Mouse (Mus musculus) midbrain, embryonic 11.5 days (tissue): ENCODE measurements around the gene Olfr1110. TPM values are rescaled to one million over a fixed set of nuclear protein-coding genes. Genes with fewer than 3 reads are reported as not detected.
"Not testable (repeated sequence)": the region's sequence is repeated elsewhere in the genome, so short reads cannot be mapped to it uniquely, and the experiment has no call there.

ENCODE experiments used
- ATAC-seq: fragments of 200-750 bp; cut with Nextera tagmentation; 2 replicates; pipeline ENCODE4 v1.8.0; 2017; ENCODE audit warnings: moderate TSS enrichment, moderate library complexity; ENCODE audit not compliant: low FRiP score
- DNase-seq: peaks from one replicate; pipeline ENCODE4 v3.0.0; 2015; ENCODE audit warnings: low spot score; ENCODE audit errors: missing footprints
- H3K27ac ChIP-seq: fragments of 300-500 bp; sonication (generic); 2 replicates; pipeline ENCODE4 v1.5.1; 2014; ENCODE audit warnings: low read depth, low read length
- H3K27me3 ChIP-seq: fragments of 300-500 bp; sonication (generic); 2 replicates; pipeline ENCODE4 v1.6.1; 2014; ENCODE audit warnings: mild to moderate bottlenecking, low read length, moderate library complexity, mixed read lengths; ENCODE audit not compliant: control insufficient read depth, insufficient read depth
- H3K36me3 ChIP-seq: fragments of 300-500 bp; sonication (generic); 2 replicates; pipeline ENCODE4 v1.6.1; 2014; ENCODE audit warnings: mild to moderate bottlenecking, low read length, moderate library complexity, mixed read lengths; ENCODE audit not compliant: control insufficient read depth, insufficient read depth
- H3K4me1 ChIP-seq: fragments of 300-500 bp; sonication (generic); 2 replicates; pipeline ENCODE4 v1.6.1; 2014; ENCODE audit warnings: low read length; ENCODE audit not compliant: control insufficient read depth, insufficient read depth
- H3K4me2 ChIP-seq: fragments of 300-500 bp; sonication (generic); 2 replicates; pipeline ENCODE4 v1.6.1; 2014; ENCODE audit warnings: mild to moderate bottlenecking, moderate library complexity
- H3K4me3 ChIP-seq: fragments of 300-500 bp; sonication (generic); 2 replicates; pipeline ENCODE4 v1.5.1; 2014; ENCODE audit warnings: low read depth, low read length
- H3K9ac ChIP-seq: fragments of 300-500 bp; sonication (generic); 2 replicates; pipeline ENCODE4 v1.6.1; 2014; ENCODE audit warnings: low read length
- H3K9me3 ChIP-seq: fragments of 300-500 bp; sonication (generic); 2 replicates; pipeline ENCODE4 v1.6.1; 2016; ENCODE audit warnings: low read length; ENCODE audit not compliant: control insufficient read depth
- WGBS: fragments of 180-500 bp; shearing (Covaris S2); extraction: QIAGEN DNeasy Blood & Tissue Kit; methylation state at CpG from one replicate; pipeline ENCODE4 v1.1.7; 2014; 5-methylcytosine and 5-hydroxymethylcytosine counted together
- polyA plus RNA-seq: library from polyadenylated mRNA; unstranded; fragments of >200 nt; fragmentation: Nextera tagmentation; extraction: Ambion mirVana; gene quantifications from 2 replicates; pipeline ENCODE4 v1.2.1, GENCODE M21; 2014

Olfr1110 gene
- polyA plus RNA-seq, result not detected in 2 replicates

DNA sequence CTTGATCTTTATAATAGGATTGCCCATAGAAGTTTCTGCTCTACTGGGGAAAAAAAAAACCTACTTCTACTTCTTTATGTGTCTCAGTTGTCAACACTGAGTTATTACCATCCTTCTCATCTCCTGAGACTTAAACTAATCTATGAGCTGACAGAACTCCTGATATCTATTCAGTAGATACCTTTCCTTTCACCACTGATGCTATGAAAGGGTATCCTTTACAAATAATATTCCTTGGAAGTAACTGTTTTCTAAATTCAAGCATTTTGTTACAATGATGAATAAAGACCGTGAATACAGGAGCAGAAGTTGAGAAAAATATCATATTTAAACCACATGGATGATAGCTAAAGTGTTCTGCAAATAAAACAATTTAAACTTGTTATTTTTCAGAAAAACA, at the start of gene Olfr1110:
Gene Olfr1110 (minus strand): TSS at position 101 of the 400 bp plus-strand sequence.
- no peak within 1 kb of the TSS for H3K4me3 ChIP-seq
- WGBS, result 90% methylated on average over 1 of the region's 1 CpGs
- H3K27me3 ChIP-seq, result no peaks in the 10 kb centered on the region
- no peaks in the 10 kb centered on the region for H3K36me3 ChIP-seq
- H3K9ac ChIP-seq, result no peak within 1 kb of the TSS
- H3K27ac ChIP-seq, result no peak within 1 kb of the TSS
- ATAC-seq, result no peak
- no peaks in the 10 kb centered on the region for H3K9me3 ChIP-seq
- no peaks in the 10 kb centered on the region for H3K4me1 ChIP-seq
- no peak within 1 kb of the TSS for H3K4me2 ChIP-seq
- DNase-seq, result no peak

GRCm38 (mm10) chr2:87187498-87187897, 47.4 kb upstream of the Olfr1110 start, which contains the start of gene Olfr1112:
Gene Olfr1112 (plus strand): TSS chr2:87187798.
- no peaks in the 10 kb centered on the region for H3K4me1 ChIP-seq
- H3K4me3 ChIP-seq, result no peak within 1 kb of the TSS
- 84% methylated on average over 1 of the region's 1 CpGs for WGBS

DNA sequence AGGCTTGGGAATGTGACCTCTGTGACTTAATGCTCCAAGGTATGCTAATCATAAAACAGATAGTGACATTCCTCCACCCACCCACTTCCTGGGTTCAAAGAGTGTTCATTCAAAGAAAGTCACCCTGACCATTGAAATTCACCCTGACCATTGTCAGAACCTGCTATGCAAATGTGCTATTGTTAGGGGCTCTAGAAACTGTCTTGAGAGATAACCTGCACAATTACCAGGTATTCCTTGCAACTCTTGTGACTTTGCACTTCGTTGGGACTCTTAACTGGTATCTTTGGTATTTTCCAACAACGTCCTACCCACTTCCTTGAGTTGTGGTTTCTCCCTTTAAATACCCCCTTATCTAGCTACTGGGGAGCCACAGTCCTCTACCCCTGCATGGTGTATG, 27.6 kb upstream of the Olfr1110 start:
- not testable (repeated sequence) for ATAC-seq, H3K27ac ChIP-seq, H3K4me3 ChIP-seq, H3K27me3 ChIP-seq, DNase-seq, H3K4me2 ChIP-seq, H3K4me1 ChIP-seq, H3K36me3 ChIP-seq, H3K9ac ChIP-seq, H3K9me3 ChIP-seq
- WGBS, result 85% methylated on average over 2 of the region's 2 CpGs

More at GRCm38 (mm10) chr2:87187498-87187897, 47.4 kb upstream of the Olfr1110 start, which contains the start of gene Olfr1112:
- no peaks in the 10 kb centered on the region for H3K27me3 ChIP-seq
- no peak within 1 kb of the TSS for H3K9ac ChIP-seq
- no peak within 1 kb of the TSS for H3K27ac ChIP-seq
- H3K4me2 ChIP-seq, result no peak within 1 kb of the TSS
- no peaks in the 10 kb centered on the region for H3K36me3 ChIP-seq
- no peaks in the 10 kb centered on the region for H3K9me3 ChIP-seq
- DNase-seq (no peak), ATAC-seq (no peak)

GRCm38 (mm10) chr2:87152524-87152923, 12.4 kb upstream of the Olfr1110 start, which contains the start of gene Olfr1111:
Gene Olfr1111 (minus strand): TSS chr2:87152624.
- no peak within 1 kb of the TSS for H3K27ac ChIP-seq
- H3K4me2 ChIP-seq, result no peak within 1 kb of the TSS
- no peak within 1 kb of the TSS for H3K9ac ChIP-seq
- H3K4me1 ChIP-seq, result no peaks in the 10 kb centered on the region
- no peaks in the 10 kb centered on the region for H3K36me3 ChIP-seq
- H3K9me3 ChIP-seq, result no peaks in the 10 kb centered on the region
- no peak within 1 kb of the TSS for H3K4me3 ChIP-seq
- no peaks in the 10 kb centered on the region for H3K27me3 ChIP-seq
- DNase-seq (no peak), ATAC-seq (no peak)

DNA sequence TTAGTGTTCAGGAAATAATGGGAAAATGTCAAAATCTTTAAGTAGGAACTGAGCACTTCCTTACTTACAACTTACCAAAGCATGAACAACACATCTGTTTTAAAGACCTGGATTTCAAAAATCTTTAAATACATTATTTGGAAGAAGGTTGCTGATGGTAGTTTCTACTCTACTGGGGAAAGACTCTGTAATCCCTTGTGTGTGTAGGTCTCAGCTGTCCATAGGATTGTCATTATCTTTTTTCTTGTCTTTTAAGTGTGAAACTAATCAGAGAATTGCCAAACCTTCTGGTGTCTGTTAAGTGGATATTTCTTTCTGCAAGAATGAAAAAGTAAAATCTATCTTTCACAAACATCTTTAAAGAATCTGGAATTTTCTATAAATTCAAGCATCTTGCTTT, 25.6 kb downstream of the Olfr1110 start, which contains the start of gene Olfr259:
Gene Olfr259 (minus strand): TSS at position 101 of the 400 bp plus-strand sequence.
- Histone ChIP-seq H3K4me3 (no peak within 1 kb of the TSS), H3K9me3 (no peaks in the 10 kb centered on the region), H3K36me3 (no peaks in the 10 kb centered on the region), H3K27ac (no peak within 1 kb of the TSS), H3K27me3 (no peaks in the 10 kb centered on the region), H3K4me2 (no peak within 1 kb of the TSS), H3K9ac (no peak within 1 kb of the TSS), H3K4me1 (no peaks in the 10 kb centered on the region)
- DNase-seq (no peak), ATAC-seq (no peak)

DNA sequence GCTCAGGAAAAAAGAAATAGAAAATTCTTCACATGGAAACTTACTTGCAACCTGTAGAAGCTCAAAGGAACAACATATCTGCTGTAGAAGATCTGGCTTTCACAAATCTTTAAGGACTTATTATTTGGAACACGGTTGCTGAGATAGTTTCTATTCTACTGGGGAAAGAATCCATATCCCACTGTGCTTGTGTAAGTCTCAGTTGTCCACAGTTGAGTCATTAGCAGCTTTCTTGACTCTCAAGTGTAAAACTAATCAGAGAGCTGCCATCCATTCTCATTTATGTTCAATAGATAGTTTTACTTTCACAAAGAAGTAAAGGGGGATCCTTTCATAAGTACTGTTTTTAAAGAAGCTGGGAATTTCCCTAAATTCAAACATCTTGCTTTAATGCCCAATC, 44.2 kb downstream of the Olfr1110 start, which contains the start of gene Olfr1109:
Gene Olfr1109 (minus strand): TSS at position 101 of the 400 bp plus-strand sequence.
- no peaks in the 10 kb centered on the region for H3K27me3 ChIP-seq
- H3K4me1 ChIP-seq, result no peaks in the 10 kb centered on the region
- no peak for ATAC-seq
- H3K27ac ChIP-seq, result no peak within 1 kb of the TSS
- no peaks in the 10 kb centered on the region for H3K36me3 ChIP-seq
- no peak within 1 kb of the TSS for H3K4me2 ChIP-seq
- no peak within 1 kb of the TSS for H3K9ac ChIP-seq
- no peaks in the 10 kb centered on the region for H3K9me3 ChIP-seq
- DNase-seq, result no peak
- H3K4me3 ChIP-seq, result no peak within 1 kb of the TSS
- 71% methylated on average over 1 of the region's 1 CpGs for WGBS

Other genes with a start within 250 kb of the Olfr1110 start
- not detected in 2 replicates for gene Olfr1097, start 248.1 kb downstream of the Olfr1110 start, polyA plus RNA-seq
- gene Olfr1098, start 215.8 kb downstream of the Olfr1110 start, polyA plus RNA-seq, result not detected in 2 replicates
- not detected in 2 replicates for gene Olfr1099, start 179.6 kb downstream of the Olfr1110 start, polyA plus RNA-seq
- not detected in 2 replicates for gene Olfr1100, start 160.3 kb downstream of the Olfr1110 start, polyA plus RNA-seq
- gene Olfr1101, start 149.1 kb downstream of the Olfr1110 start, polyA plus RNA-seq, result not detected in 2 replicates
- gene Olfr1102, start 141.9 kb downstream of the Olfr1110 start, polyA plus RNA-seq, result not detected in 2 replicates
- not detected in 2 replicates for gene Olfr1104, start 113.2 kb downstream of the Olfr1110 start, polyA plus RNA-seq
- gene Olfr1105, start 103.8 kb downstream of the Olfr1110 start, polyA plus RNA-seq, result not detected in 2 replicates
- gene Olfr1106, start 88.0 kb downstream of the Olfr1110 start, polyA plus RNA-seq, result not detected in 2 replicates
- not detected in 2 replicates for gene Olfr1107, start 64.5 kb downstream of the Olfr1110 start, polyA plus RNA-seq
- gene Olfr1109, start 44.3 kb downstream of the Olfr1110 start, polyA plus RNA-seq, result not detected in 2 replicates
- not detected in 2 replicates for gene Olfr259, start 25.7 kb downstream of the Olfr1110 start, polyA plus RNA-seq
- not detected in 2 replicates for gene Olfr1111, start 12.3 kb upstream of the Olfr1110 start, polyA plus RNA-seq
- gene Olfr1112, start 47.5 kb upstream of the Olfr1110 start, polyA plus RNA-seq, result not detected in 2 replicates
- gene Olfr1113, start 68.7 kb upstream of the Olfr1110 start, polyA plus RNA-seq, result not detected in 2 replicates
- not detected in 2 replicates for gene Olfr1115, start 107.7 kb upstream of the Olfr1110 start, polyA plus RNA-seq
- not detected in 2 replicates for gene Olfr1116, start 127.2 kb upstream of the Olfr1110 start, polyA plus RNA-seq
- not detected in 2 replicates for gene Olfr1118, start 167.3 kb upstream of the Olfr1110 start, polyA plus RNA-seq
- not detected in 2 replicates for gene Olfr1120, start 214.5 kb upstream of the Olfr1110 start, polyA plus RNA-seq
- gene Olfr1121, start 229.6 kb upstream of the Olfr1110 start, polyA plus RNA-seq, result not detected in 2 replicates
- not detected in 2 replicates for gene Olfr1122, start 245.5 kb upstream of the Olfr1110 start, polyA plus RNA-seq